In the genomic region with DNA sequence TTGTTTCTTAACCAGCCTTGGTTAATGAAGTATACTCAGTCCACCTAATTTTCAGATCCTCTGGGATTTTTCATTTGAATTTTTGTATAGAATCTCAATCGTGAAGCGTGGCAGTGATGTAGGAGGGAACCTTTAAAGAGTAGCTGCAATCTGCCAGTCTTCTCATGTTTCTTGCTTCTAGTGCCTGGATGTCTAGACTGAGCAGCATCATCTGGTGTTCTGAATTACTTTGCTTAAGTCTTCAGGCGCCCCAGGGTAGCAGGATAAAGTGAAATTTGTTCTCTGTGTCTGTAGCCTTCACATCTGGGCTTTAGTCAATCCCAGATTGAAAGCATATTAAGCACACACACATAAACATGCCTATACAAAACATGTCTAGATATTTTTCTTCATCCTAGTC, we compare ENCODE assay signal across 25 mouse cellular contexts. TPM values are rescaled to one million over a fixed set of nuclear protein-coding genes. Genes with fewer than 3 reads are reported as not detected.
"Had no signal": no experiment of that assay in that cellular context is flagged by ENCODE, and none has a peak within 500 bp of the region (broad histone marks: within the 10 kb centered on the region; RNA-seq: fewer than 3 reads in every experiment).

No protein-coding gene starts in this region.

- H3K4me3 ChIP-seq: gastrocnemius, adult 2 months; heart, embryonic 10.5 days; heart, embryonic 12.5 days; hindbrain, embryonic 10.5 days; hindbrain, embryonic 12.5 days; intestine, embryonic 15.5 days; layer of hippocampus, adult 2 months; left cerebral cortex, adult 2 months; limb, embryonic 10.5 days; limb, embryonic 12.5 days; liver, embryonic 13.5 days had no signal

- H3K27ac ChIP-seq: gastrocnemius, adult 2 months; heart, embryonic 10.5 days; hindbrain, embryonic 10.5 days; hindbrain, embryonic 12.5 days; hindbrain, embryonic 14.5 days; intestine, embryonic 15.5 days; layer of hippocampus, adult 2 months; left cerebral cortex, adult 2 months; limb, embryonic 10.5 days; limb, embryonic 12.5 days; liver, embryonic 13.5 days had no signal

- H3K27me3 ChIP-seq: heart, embryonic 12.5 days; hindbrain, embryonic 12.5 days; intestine, embryonic 15.5 days; limb, embryonic 12.5 days; liver, embryonic 13.5 days had no signal

- ATAC-seq: inflammation-experienced regulatory T-cells, adult 6 months; intestine, embryonic 15.5 days; intestine, postnatal 0 days had no signal

- H3K4me2 ChIP-seq: heart, embryonic 12.5 days; hindbrain, embryonic 12.5 days; hindbrain, embryonic 14.5 days; intestine, embryonic 15.5 days; limb, embryonic 12.5 days; liver, embryonic 11.5 days; liver, embryonic 13.5 days had no signal

- DNase-seq: gastrocnemius, adult 2 months; gastrocnemius, postnatal 10 days; gastrocnemius, postnatal 25 days; heart, adult 18-20 months; heart, postnatal 10 days; heart, postnatal 4 days; kidney, adult 18-20 months; kidney, adult 8-10 months; kidney, postnatal 10 days; kidney, postnatal 25 days; liver; liver, embryonic 13.5 days had no signal

- H3K9me3 ChIP-seq: heart, embryonic 10.5 days; heart, embryonic 12.5 days; hindbrain, embryonic 10.5 days; hindbrain, embryonic 12.5 days; intestine, embryonic 15.5 days; limb, embryonic 10.5 days; limb, embryonic 12.5 days; liver, embryonic 13.5 days had no signal

- H3K4me1 ChIP-seq: heart, embryonic 10.5 days; heart, embryonic 12.5 days; intestine, embryonic 15.5 days; limb, embryonic 12.5 days; liver, embryonic 13.5 days had no signal

- H3K36me3 ChIP-seq: heart, embryonic 10.5 days; heart, embryonic 12.5 days; hindbrain, embryonic 12.5 days; intestine, embryonic 15.5 days; limb, embryonic 10.5 days; limb, embryonic 12.5 days; liver, embryonic 13.5 days had no signal

- H3K9ac ChIP-seq: heart, embryonic 12.5 days; hindbrain, embryonic 12.5 days; hindbrain, embryonic 14.5 days; intestine, embryonic 15.5 days; limb, embryonic 12.5 days; liver, embryonic 13.5 days had no signal

RNA-seq across cellular contexts. Expression of gene Astn1, which starts 21.1 kb away (rescaled TPM):
- polyA plus RNA-seq: inflammation-experienced regulatory T-cells, adult 6 months had no signal

RNA-seq across cellular contexts. Expression of gene Brinp2, which starts 27.1 kb away (rescaled TPM):
- polyA plus RNA-seq: inflammation-experienced regulatory T-cells, adult 6 months had no signal
